Mouse (Mus musculus) kidney, adult 18-20 months (tissue): ENCODE data around the gene Tenm3.

Experiments used
- DNase-seq: peaks from one replicate; pipeline ENCODE4 v3.0.0; 2021

Tenm3 gene

DNA sequence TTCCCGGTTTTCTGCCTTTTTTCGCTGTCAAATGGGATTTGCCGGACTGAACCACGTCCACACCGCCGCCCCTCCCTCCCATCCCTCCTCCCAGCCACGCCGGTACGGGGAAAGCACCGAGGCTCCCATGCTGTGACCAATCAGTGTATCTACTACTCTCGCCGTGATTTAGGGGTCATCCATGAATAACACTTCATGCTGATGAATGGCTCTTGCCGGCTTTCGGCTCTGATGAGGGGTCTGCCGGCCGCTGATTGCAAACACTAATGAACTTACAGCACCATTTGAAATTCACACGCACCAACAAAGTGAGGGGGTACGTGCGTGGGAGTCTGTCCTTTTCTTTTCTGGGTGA, at the start of gene Tenm3:
Gene Tenm3, minus strand, starts transcription at position 21 of the 355 bp plus-strand sequence.
- DNase-seq = peak; percentile 20

DNA sequence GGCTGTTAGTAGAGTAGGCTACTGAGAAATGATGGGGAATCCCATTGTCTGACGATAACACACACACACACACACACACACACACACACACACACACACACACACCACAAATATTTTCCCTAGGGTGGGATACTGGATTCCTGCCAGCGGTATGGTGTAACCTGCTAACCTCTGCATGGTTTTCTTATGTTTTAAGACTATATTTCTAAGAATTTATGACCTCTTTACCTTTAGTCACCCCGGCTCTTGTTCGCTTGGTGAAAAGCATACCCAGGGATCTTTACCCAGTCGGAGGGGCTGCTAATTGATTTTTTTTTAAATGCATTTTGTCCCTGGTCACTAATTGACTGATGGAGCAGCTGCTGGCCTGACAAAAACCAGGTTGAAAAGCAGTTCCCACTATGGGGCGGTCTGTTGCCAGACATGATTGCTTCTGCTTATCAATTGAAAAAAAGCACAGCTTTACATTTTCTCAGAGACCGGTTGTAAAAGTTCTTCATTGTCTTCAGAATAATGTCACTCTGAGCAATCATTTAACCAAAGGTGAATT, 46.5 kb upstream of the Tenm3 start:
- no peak for DNase-seq

DNA sequence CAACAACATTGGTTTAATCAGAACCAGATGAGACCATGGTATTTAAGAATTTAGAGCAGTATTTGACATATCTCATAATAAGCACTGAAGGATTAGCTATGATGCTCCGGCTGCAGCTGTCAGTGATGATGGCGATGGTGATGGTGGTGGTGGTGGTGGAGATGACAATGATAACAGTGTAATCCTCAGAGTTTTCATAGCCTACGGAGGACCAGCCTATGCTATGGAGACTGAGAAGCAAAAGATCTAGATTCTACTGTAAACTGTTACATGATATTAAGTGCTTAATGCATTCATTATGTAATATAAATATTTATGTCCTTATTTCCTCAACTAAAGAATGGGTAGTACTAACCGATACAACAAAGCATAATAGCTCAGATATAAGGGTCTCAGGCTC, 40.5 kb upstream of the Tenm3 start:
- no peak for DNase-seq

DNA sequence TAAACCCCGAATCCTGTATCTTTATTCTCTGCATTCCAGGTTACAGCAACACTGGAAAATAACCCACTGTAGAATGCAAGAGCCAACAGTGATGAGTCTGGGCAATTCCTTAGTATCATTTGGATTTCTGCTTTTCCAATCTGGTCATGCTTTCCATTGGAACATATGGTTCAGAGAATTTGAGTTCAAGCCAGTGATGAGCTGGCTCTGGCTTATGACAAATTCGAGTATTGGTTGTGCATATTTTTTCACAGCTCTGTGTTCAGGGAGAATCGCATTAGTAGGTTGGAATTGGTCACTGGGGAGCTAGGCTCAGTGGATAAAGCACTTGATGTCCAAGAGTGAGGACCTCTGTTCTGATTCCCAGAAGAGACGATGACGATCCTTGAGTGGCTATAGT, 36.8 kb upstream of the Tenm3 start:
- DNase-seq = no peak

DNA sequence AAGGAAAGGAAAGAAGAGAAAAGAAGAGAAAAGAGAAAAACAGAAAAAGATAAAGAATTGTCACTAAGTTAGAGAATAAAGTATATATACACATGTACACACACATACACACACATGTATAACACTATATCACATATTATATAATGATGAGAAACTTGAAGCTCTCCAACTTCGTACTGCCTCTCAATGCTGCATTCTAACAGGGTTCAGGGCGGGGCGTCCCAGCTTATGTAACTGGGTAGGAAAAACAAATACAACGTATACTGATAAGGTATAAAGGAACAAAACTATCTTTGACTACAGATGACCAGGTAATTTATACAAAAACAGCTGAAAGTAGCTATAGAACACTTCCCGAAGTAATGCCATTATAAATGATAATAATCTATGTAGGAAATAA, 22.2 kb upstream of the Tenm3 start:
- no peak for DNase-seq

- no peak for DNase-seq
Observed at GRCm38 (mm10) chr8:48865485-48865884, 21.7 kb upstream of the Tenm3 start.

- no peak for DNase-seq
Observed at GRCm38 (mm10) chr8:48850223-48851010, 6.7 kb upstream of the Tenm3 start.

GRCm38 (mm10) chr8:48849091-48849616, 5.4 kb upstream of the Tenm3 start:
- no peak for DNase-seq

DNA sequence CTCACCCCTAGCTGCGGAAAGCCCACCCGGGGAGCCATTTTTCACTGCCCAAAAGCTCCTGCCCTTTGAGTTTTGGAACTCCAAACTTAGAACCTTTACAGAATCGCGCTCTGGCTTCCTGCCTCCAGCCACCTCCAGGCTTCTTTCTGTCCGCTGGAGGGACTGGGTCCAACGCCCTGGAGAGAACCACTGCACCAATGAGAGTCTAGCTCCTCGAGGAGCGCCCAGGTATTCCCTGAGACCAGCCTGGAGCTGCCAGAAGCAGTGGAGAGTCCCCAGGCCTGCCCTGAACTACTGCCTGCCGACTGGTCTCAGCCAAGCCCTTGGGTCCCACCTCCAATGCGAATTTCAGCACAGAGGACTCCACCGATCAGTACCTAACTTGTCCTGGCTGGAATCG, 1.2 kb upstream of the Tenm3 start:
- peak; percentile 20 for DNase-seq

GRCm38 (mm10) chr8:48844370-48844905, 687 bp upstream of the Tenm3 start:
- DNase-seq = peak; percentile 52

GRCm38 (mm10) chr8:48842991-48843930, 490 bp downstream of the Tenm3 start:
- peak; percentile 32 for DNase-seq

DNA sequence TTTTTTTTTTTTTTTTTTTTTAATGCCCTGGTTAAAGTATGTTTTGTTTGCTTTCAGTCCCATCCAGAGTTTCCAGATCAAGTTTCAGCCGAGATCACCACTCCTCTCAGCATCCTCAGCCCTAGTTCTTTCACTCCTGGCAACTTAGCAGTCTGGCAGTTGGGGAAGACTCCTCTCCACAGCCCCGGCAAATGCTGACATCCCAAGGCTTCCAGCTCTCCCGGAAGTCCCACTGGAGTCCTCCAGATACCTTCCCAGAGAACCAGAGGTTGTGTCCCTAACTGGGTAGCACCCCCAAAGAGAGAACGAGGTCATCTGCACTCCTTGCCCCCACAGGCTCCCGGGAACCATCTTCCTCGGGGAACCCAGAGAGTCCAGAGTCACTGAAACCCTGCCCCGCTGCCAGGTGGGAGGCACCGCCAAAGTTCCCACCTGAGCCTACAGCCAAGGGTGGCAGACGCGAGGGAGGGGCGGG, 1.2 kb downstream of the Tenm3 start:
- peak; percentile 31 for DNase-seq

DNA sequence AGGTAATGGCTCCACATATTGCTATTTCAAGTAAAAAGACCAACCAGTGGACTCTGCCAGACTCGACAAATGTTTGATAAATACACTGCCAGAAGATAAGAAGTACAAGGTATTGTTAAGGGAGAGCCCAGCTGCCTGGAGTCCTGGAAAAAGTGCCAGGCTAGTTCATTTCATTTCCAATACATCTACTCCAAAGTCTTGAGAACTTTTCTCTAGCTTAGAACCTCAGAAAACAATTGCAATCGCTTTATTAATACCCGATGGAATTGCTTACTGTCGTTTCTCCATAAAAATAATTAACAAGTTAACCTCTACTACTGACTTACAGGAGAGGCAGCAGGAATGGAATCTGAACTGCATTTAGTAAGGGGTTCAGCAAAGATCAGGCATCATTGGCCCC, 1.7 kb downstream of the Tenm3 start:
- DNase-seq = no peak

DNA sequence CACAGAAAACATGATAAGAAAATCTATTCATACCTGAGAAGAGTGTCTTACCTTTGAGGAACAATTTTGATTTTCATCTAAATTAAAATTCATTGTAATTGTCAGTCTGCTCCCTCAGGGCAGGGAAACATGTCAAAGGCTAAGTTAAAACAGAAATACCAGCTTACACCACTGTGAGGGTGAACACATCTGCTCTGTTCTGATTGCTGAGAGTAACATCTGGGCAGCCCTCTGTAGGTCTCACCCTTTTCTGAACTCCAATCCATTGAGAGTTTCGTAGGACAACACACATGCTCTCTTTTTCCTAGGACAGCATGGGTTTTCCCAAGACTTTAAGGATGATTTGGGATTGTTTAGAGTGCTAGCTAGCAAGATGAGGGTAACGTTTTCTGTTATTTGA, 8.0 kb downstream of the Tenm3 start:
- no peak for DNase-seq

- no peak for DNase-seq
Observed at GRCm38 (mm10) chr8:48827454-48827853, 16.3 kb downstream of the Tenm3 start.

DNA sequence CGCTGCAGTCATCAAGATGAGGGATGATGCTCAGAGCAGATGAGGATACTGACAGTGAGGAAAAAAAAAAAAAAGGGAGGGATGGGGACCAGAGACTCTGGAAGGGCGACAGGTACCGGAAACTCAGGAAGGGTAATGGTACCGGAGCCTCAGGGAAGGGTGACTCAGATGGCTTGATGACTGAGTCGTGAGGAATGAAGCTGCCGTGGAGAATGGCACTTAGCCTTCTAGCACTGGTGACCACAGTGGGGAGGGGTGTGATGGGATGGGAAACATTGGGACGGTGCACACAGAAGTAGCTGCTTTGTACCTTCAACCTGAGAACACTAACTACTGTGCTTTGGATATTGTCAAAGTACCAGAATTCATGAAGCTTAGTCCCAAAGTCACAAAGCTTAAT, 18.1 kb downstream of the Tenm3 start:
- no peak for DNase-seq

DNA sequence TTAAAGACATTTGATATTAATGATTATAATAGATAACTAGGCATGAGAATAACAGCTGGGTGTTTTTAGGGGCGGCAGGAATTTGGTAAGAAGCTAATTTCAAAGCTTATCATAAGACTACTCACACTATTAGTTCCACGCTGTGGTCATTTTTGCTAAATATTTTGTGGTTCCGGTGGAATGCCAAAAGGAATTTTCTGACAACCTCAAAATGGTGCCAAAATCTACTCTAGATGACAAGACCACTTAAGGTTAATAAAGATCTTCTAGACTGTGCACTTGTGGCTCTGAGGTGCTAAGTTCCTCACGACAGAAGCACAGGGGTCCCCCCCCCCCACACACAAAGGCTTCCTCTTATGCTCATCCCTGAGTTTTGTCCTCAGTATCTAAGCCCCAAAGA, 21.5 kb downstream of the Tenm3 start:
- DNase-seq = no peak

- no peak for DNase-seq
Observed at GRCm38 (mm10) chr8:48819962-48820361, 23.8 kb downstream of the Tenm3 start.

DNA sequence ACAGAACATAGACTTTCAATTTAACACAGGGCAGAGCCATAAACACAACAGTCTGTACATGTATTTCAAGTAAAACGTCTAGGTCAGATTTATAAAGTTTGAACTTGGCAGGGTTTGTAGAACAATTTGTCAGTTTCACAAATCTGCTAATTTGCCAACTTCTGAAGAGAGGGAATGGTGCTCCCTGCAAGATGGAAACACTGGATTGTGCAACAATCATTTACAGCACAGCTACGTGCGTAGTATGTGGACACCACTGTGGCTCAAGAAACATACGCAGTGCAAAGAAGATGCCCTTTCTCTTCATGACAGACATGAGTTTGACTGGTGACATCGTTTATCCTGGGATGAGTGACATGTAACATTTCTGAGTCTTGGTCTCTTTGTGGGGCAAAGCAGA, 24.4 kb downstream of the Tenm3 start:
- no peak for DNase-seq

- no peak for DNase-seq
Observed at GRCm38 (mm10) chr8:48816941-48817340, 26.8 kb downstream of the Tenm3 start.

- no peak for DNase-seq
Observed at GRCm38 (mm10) chr8:48812196-48812741, 31.5 kb downstream of the Tenm3 start.

DNA sequence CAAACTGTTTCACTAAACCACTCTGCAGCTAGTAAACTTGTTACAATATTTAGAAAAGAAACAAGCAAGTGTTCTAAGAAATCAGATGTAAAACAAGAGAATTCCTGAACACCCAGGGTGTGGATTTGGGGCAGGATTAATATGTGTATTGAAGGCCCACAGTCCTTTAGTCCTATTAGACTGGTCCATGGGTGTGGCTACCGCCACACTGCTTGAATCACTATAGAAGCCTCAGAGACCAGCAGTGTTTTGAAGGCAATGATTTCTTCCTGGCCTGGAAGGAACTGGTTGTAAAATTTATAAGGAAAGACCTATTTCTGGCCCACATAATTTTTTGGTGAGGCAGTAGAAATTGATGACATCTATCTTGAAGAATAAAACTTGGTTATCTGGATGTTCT, 33.1 kb downstream of the Tenm3 start:
- no peak for DNase-seq

DNA sequence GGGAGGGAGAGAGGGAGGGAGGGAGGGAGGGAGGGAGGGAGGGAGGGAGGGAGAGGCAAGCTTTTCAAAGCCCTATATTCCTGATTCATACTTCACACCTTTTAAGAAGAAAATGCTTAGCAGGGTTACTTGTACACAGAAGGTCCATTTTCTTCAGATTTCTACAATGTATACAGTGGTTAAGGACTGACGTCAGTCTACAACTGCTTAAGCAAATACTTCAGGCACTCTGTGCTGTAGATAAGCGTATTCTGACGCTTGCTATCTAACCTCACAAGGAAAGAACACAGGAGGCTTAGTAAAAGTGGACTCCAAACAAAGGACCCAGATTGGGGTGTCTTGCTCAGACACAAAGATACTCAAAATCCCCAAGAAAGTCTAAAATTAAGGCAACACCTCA, 34.6 kb downstream of the Tenm3 start:
- no peak for DNase-seq
